ENCODE assay signal across 8 mouse cellular contexts in the genomic region with DNA sequence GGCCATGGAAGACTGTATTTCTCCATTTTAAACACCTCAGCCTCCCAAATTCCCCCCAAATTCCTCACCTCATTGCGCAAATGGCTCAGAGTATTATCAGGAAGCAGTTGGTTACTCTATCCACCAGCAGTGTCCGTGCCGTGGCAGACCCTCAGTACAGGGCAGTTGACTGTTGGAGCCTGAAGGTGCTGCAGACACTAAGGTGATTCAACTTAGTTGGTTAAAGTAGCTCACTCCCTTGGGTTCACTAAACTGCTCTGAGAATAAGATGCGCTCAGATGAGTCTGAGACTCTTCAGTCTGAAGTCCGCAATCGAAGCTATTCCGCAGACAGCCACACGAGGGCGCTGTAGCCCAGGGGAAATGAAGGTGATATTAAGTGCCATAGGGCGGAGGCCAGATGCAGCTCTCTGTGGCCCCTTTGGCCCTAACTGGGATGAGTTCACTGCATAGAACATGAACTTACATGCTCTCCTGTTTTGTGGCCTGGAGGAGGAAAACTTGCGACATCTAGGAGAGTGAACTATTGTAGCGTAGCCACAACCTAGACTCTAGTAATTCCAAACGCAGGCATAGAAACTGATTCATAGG.
A peak's percentile ranks its signal among the peaks of the same experiment; 100 is the strongest.
DNase-seq lines count a peak whose midpoint lies in the region; ATAC-seq lines count a peak whose summit lies in the region.

No protein-coding gene starts in this region.

- ATAC-seq in erythroid progenitor cell, adult 5-6 weeks (replicated peaks; ENCODE audit: low FRiP score, poor library complexity, severe bottlenecking): no peak

- peak; percentile 4 to 17 for DNase-seq in CD8-positive naive resting alpha-beta T cell, adult 2 months (ENCODE audit: low read depth in 2 of 2, low spot score in 2 of 2)
- peak; percentile 42 for DNase-seq in WW6 (ENCODE audit: low read depth, low spot score)
- peak; percentile 69 to 81 for DNase-seq in cerebellum, postnatal 4 days (ENCODE audit: low spot score in 2 of 2)
- peak; percentile 40 for DNase-seq in gastrocnemius, postnatal 14 days
- peak; percentile 11 for DNase-seq in large intestine, adult 2 months (ENCODE audit: low read depth, low spot score)
- DNase-seq in lung, postnatal 36 days: peak; percentile 24
- DNase-seq in right cerebral cortex, adult 2 months (ENCODE audit: low spot score in 2 of 2): peak; percentile 50 to 74

- 33% methylated on average over 13 of the region's 13 CpGs for WGBS in large intestine, adult 2 months

- intact Hi-C loops in gastrocnemius, postnatal 14 days (cut with DNase I; ENCODE audit: low total_unique reads): no loop called here

Comparison
In these comparisons a context has a peak if more than half of its experiments do, and no peak if none do; other contexts are left out.
1. DNase-seq: peak in every context shown above with its lines; median percentile 75 in cerebellum, postnatal 4 days; 62 in right cerebral cortex, adult 2 months; 42 in WW6; 40 in gastrocnemius, postnatal 14 days; 24 in lung, postnatal 36 days; 11 in large intestine, adult 2 months; 10 in CD8-positive naive resting alpha-beta T cell, adult 2 months.